Mouse (Mus musculus): ENCODE data around the gene Rassf5. TPM values are rescaled to one million over a fixed set of nuclear protein-coding genes. Genes with fewer than 3 reads are reported as not detected.

Rassf5 gene
- polyA plus RNA-seq (2016; fragmentation: Nextera tagmentation; extraction: Ambion mirVana) = 1.3 and 1.4 TPM in 2 replicates

GRCm38 (mm10) chr1:131245089-131245856, at the start of gene Rassf5:
Rassf5 (minus strand) TSS chr1:131245258.
- Histone ChIP-seq H3K27ac (replicated peaks) (no peak within 1 kb of the TSS), H3K27me3 (peaks cover 73% of the 10 kb centered on the region), H3K9me3 (no peaks in the 10 kb centered on the region), H3K4me1 (peaks cover 17% of the 10 kb centered on the region), H3K36me3 (no peaks in the 10 kb centered on the region), H3K4me3 (peak within 1 kb of the TSS; percentile 63), H3K4me2 (replicated peaks) (peak within 1 kb of the TSS; percentile 95), H3K9ac (replicated peaks) (peak within 1 kb of the TSS; percentile 69)
- ATAC-seq (ENCODE audit: low FRiP score, low read depth) = peak; percentile 69
- WGBS = 1% methylated on average over 53 of the region's 60 CpGs

DNA sequence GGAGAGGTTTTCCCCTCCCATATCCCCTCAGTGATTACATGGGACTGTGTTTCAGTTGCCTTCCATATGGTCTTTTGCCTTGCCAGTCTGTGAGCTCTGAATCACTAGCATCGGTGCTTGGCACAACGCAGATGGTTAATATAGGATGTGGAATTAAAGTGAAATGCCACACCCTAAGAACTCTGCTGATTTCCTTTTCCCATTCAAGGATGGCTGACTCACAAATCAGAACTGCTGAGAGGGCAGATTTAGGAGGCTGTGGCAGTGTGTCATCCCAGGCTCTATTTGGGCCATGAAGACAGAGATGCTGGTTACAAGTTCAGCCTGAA, 48.8 kb upstream of the Rassf5 start:
- no peak for ATAC-seq (ENCODE audit: low FRiP score, low read depth)
- Histone ChIP-seq H3K27me3 (no peaks in the 10 kb centered on the region), H3K27ac (replicated peaks) (no peak overlapping the region), H3K36me3 (peaks cover 42% of the 10 kb centered on the region), H3K4me1 (no peaks in the 10 kb centered on the region), H3K9me3 (no peaks in the 10 kb centered on the region), H3K4me3 (no peak overlapping the region), H3K4me2 (replicated peaks) (no peak overlapping the region), H3K9ac (replicated peaks) (no peak overlapping the region)
- 97% methylated on average over 2 of the region's 2 CpGs for WGBS

- H3K9ac ChIP-seq (replicated peaks) = no peak overlapping the region
- H3K4me3 ChIP-seq = no peak overlapping the region
- WGBS = 92% methylated on average over 4 of the region's 4 CpGs
- no peak overlapping the region for H3K27ac ChIP-seq (replicated peaks)
- no peaks in the 10 kb centered on the region for H3K27me3 ChIP-seq
- H3K4me2 ChIP-seq (replicated peaks) = no peak overlapping the region
- ATAC-seq (ENCODE audit: low FRiP score, low read depth) = no peak
- H3K9me3 ChIP-seq = no peaks in the 10 kb centered on the region
- no peaks in the 10 kb centered on the region for H3K4me1 ChIP-seq
- peaks cover 46% of the 10 kb centered on the region for H3K36me3 ChIP-seq
Observed at GRCm38 (mm10) chr1:131293221-131293921, 48.3 kb upstream of the Rassf5 start.

- 48% methylated on average over 2 of the region's 2 CpGs for WGBS
- peak; percentile 47; the same call in 1 of the 2 replicates for ATAC-seq (ENCODE audit: low FRiP score, low read depth)
- peaks cover 29% of the 10 kb centered on the region for H3K36me3 ChIP-seq
Observed at GRCm38 (mm10) chr1:131290648-131291047, 45.6 kb upstream of the Rassf5 start.

GRCm38 (mm10) chr1:131288938-131289337, 43.9 kb upstream of the Rassf5 start:
- no peak overlapping the region for H3K4me2 ChIP-seq (replicated peaks)

More at GRCm38 (mm10) chr1:131290648-131291047, 45.6 kb upstream of the Rassf5 start:
- no peak overlapping the region for H3K27ac ChIP-seq (replicated peaks)
- no peak overlapping the region for H3K9ac ChIP-seq (replicated peaks)
- no peaks in the 10 kb centered on the region for H3K4me1 ChIP-seq
- no peak overlapping the region for H3K4me2 ChIP-seq (replicated peaks)
- no peaks in the 10 kb centered on the region for H3K27me3 ChIP-seq
- H3K4me3 ChIP-seq = no peak overlapping the region
- H3K9me3 ChIP-seq = no peaks in the 10 kb centered on the region

GRCm38 (mm10) chr1:131287267-131287666, 42.2 kb upstream of the Rassf5 start:
- no peak overlapping the region for H3K4me2 ChIP-seq (replicated peaks)
- no peak overlapping the region for H3K9ac ChIP-seq (replicated peaks)
- no peak for ATAC-seq (ENCODE audit: low FRiP score, low read depth)
- H3K27ac ChIP-seq (replicated peaks) = no peak overlapping the region
- H3K9me3 ChIP-seq = no peaks in the 10 kb centered on the region
- no peak overlapping the region for H3K4me3 ChIP-seq
- no peaks in the 10 kb centered on the region for H3K4me1 ChIP-seq
- WGBS = 77% methylated on average over 2 of the region's 2 CpGs
- H3K36me3 ChIP-seq = peaks cover 19% of the 10 kb centered on the region
- no peaks in the 10 kb centered on the region for H3K27me3 ChIP-seq

More at GRCm38 (mm10) chr1:131288938-131289337, 43.9 kb upstream of the Rassf5 start:
- Histone ChIP-seq H3K36me3 (peaks cover 24% of the 10 kb centered on the region), H3K9ac (replicated peaks) (no peak overlapping the region), H3K27ac (replicated peaks) (no peak overlapping the region), H3K4me1 (no peaks in the 10 kb centered on the region), H3K9me3 (no peaks in the 10 kb centered on the region), H3K27me3 (no peaks in the 10 kb centered on the region), H3K4me3 (no peak overlapping the region)
- ATAC-seq (ENCODE audit: low FRiP score, low read depth) = no peak
- 91% methylated on average over 6 of the region's 6 CpGs for WGBS

GRCm38 (mm10) chr1:131286803-131287202, 41.7 kb upstream of the Rassf5 start:
- Histone ChIP-seq H3K27ac (replicated peaks) (no peak overlapping the region), H3K4me3 (no peak overlapping the region), H3K27me3 (no peaks in the 10 kb centered on the region), H3K4me1 (no peaks in the 10 kb centered on the region), H3K9me3 (no peaks in the 10 kb centered on the region), H3K36me3 (peaks cover 15% of the 10 kb centered on the region; the same call in 1 of the 2 replicates), H3K4me2 (replicated peaks) (no peak overlapping the region), H3K9ac (replicated peaks) (no peak overlapping the region)
- WGBS = 78% methylated on average over 5 of the region's 5 CpGs
- no peak for ATAC-seq (ENCODE audit: low FRiP score, low read depth)

DNA sequence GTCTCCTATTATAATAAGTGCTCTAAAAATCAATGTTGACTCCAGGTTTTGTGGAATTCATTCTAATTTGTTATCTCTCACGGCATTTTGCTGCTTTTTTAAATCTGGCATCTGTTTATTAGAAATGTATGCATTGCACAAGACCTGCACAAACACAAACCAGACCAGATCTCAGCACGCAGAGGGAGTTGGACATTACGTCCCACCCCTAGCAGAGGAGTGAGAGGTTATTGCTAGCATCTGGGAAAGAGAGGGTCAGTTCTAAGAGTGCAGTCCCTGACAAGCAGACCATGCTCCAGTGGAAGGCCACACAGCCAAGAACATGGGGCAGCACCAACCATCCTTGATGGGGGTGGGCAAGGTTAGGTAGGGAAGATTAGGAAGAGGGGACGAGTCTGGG, 39.6 kb upstream of the Rassf5 start:
- WGBS = 85% methylated on average over 4 of the region's 4 CpGs
- no peak for ATAC-seq (ENCODE audit: low FRiP score, low read depth)
- H3K36me3 ChIP-seq = peaks cover 15% of the 10 kb centered on the region; the same call in 1 of the 2 replicates
- H3K9me3 ChIP-seq = no peaks in the 10 kb centered on the region
- no peaks in the 10 kb centered on the region for H3K4me1 ChIP-seq
- no peak overlapping the region for H3K4me2 ChIP-seq (replicated peaks)
- H3K27me3 ChIP-seq = no peaks in the 10 kb centered on the region
- H3K9ac ChIP-seq (replicated peaks) = no peak overlapping the region
- no peak overlapping the region for H3K27ac ChIP-seq (replicated peaks)
- H3K4me3 ChIP-seq = no peak overlapping the region

- ATAC-seq (ENCODE audit: low FRiP score, low read depth) = no peak
- H3K4me3 ChIP-seq = no peak overlapping the region
- H3K36me3 ChIP-seq = peaks cover 12% of the 10 kb centered on the region; the same call in 1 of the 2 replicates
- H3K9me3 ChIP-seq = no peaks in the 10 kb centered on the region
- 0 out of 2 replicates have a peak overlapping the region, but pooled peaks have one; percentile 25 for H3K27ac ChIP-seq (replicated peaks)
- H3K4me2 ChIP-seq (replicated peaks) = no peak overlapping the region
- H3K4me1 ChIP-seq = no peaks in the 10 kb centered on the region
- 91% methylated on average over 1 of the region's 1 CpGs for WGBS
- no peaks in the 10 kb centered on the region for H3K27me3 ChIP-seq
- H3K9ac ChIP-seq (replicated peaks) = no peak overlapping the region
Observed at GRCm38 (mm10) chr1:131284167-131284566, 39.1 kb upstream of the Rassf5 start.

GRCm38 (mm10) chr1:131281731-131282130, 36.7 kb upstream of the Rassf5 start:
- Histone ChIP-seq H3K4me3 (no peak overlapping the region), H3K4me2 (replicated peaks) (no peak overlapping the region), H3K9ac (replicated peaks) (no peak overlapping the region), H3K4me1 (no peaks in the 10 kb centered on the region), H3K9me3 (no peaks in the 10 kb centered on the region), H3K36me3 (no peaks in the 10 kb centered on the region), H3K27me3 (no peaks in the 10 kb centered on the region), H3K27ac (replicated peaks) (no peak overlapping the region)
- WGBS = 70% methylated on average over 4 of the region's 4 CpGs
- ATAC-seq (ENCODE audit: low FRiP score, low read depth) = no peak

- Histone ChIP-seq H3K27me3 (no peaks in the 10 kb centered on the region), H3K36me3 (no peaks in the 10 kb centered on the region), H3K4me3 (no peak overlapping the region), H3K9ac (replicated peaks) (no peak overlapping the region), H3K9me3 (no peaks in the 10 kb centered on the region), H3K4me1 (no peaks in the 10 kb centered on the region), H3K4me2 (replicated peaks) (no peak overlapping the region), H3K27ac (replicated peaks) (no peak overlapping the region)
- WGBS = 74% methylated on average over 3 of the region's 3 CpGs
- no peak for ATAC-seq (ENCODE audit: low FRiP score, low read depth)
Observed at GRCm38 (mm10) chr1:131280280-131280679, 35.2 kb upstream of the Rassf5 start.

GRCm38 (mm10) chr1:131279456-131279776, 34.4 kb upstream of the Rassf5 start, which contains the start of gene Ikbke:
Ikbke (minus strand) TSS chr1:131279606.
- ATAC-seq (ENCODE audit: low FRiP score, low read depth) = no peak
- H3K27ac ChIP-seq (replicated peaks) = no peak within 1 kb of the TSS
- H3K9ac ChIP-seq (replicated peaks) = no peak within 1 kb of the TSS
- no peak within 1 kb of the TSS for H3K4me2 ChIP-seq (replicated peaks)
- no peaks in the 10 kb centered on the region for H3K27me3 ChIP-seq
- no peaks in the 10 kb centered on the region for H3K4me1 ChIP-seq
- WGBS = 43% methylated on average over 4 of the region's 4 CpGs
- H3K9me3 ChIP-seq = no peaks in the 10 kb centered on the region
- H3K36me3 ChIP-seq = no peaks in the 10 kb centered on the region
- H3K4me3 ChIP-seq = no peak within 1 kb of the TSS
